Mouse (Mus musculus): ENCODE measurements around the gene Cuedc2.

Gene Cuedc2

DNA sequence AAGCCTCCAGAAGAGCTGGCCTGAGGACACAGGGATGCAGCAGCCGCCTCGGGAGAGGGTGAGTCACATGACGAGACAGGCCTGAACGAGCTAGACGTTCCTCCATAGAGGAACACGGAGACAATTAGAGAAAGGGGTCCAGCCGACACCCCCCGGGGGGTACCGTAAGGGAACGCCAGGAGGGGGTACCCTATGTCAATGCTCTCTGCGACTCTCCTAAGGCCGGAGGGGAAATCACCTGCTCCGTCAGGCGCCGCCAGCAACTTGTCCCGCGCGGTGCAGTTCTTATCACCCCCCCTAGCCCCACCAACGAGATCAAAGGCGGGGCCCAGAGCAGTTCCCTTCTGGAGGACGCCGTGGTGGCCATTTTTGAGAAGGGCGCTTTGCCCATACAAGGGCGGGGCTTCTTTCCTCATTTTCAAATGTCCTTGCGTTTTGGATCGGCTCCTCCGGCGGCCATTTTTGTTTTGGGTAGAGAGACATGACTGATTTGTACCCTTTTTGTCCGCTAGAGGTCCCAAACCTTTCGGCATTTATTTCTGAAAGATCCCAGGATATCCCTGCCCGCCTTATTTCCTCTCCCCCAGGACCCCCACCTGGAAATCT lies at the start of gene Cuedc2:
Gene Cuedc2, minus strand, starts transcription at position 372 of the 606 bp plus-strand sequence.
- ATAC-seq (ENCODE audit: insufficient number of reproducible peaks, low FRiP score, low TSS enrichment): peak; percentile 59

DNA sequence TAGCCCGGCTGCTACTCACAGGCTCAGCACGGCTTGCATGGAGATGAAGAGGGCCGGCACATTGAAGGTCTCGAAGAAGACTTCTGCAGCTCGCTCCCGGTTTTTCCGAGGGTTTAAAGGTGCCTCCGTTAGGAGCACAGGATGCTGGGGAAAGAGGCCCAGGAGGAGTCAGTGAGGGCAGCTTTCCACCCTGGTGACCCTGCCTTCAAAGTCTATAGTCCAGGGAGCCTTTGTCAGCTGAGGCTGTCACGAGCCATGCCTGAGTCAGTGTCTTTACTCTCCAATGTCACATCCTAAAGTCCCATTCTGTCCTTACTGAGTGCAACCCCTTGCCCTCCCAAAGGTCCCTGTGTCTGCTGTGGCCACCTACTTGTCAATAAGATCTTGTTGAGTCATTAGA lies 43.8 kb upstream of the Cuedc2 start:
- ATAC-seq (ENCODE audit: insufficient number of reproducible peaks, low FRiP score, low TSS enrichment): no peak

DNA sequence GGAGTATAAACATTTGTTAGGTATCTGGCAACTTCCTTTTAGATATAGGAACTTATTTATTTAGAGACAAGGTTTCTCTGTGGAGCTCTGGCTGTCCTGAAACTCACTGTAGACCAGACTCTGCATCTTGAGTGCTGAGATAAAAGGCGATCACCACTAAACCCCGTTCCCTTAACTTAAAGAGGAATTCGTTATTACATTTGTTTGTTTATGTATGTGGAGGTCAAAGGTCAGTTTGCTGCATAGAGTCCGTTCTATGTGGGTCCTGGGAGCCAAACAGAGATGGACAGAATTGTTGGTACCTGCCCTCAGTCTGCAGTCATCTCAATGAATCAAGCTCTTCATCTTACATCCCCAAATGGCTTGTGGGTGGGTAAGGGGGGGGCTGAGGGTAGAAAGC lies 37.4 kb upstream of the Cuedc2 start:
- ATAC-seq (ENCODE audit: insufficient number of reproducible peaks, low FRiP score, low TSS enrichment): no peak

DNA sequence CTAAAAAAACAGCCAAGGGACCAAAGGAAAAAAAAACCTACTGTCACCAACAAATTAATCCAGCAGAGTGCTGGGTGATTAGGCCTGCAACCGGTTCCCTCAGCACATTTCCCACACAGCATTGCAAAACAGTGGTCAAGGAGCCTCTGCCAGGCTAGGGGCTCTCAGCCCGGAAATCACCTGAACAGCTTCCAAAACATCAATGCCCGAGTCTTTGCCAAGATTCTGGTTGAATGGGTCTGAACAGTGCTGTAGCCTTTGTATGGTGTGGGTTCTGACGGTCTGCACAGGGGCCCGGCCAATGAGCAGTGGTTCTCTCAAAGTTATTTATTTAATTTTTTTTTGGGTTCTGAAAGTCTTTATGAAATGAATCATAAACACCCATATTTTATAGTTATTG lies 37.0 kb upstream of the Cuedc2 start:
- ATAC-seq (ENCODE audit: insufficient number of reproducible peaks, low FRiP score, low TSS enrichment): no peak

- no peak for ATAC-seq (ENCODE audit: insufficient number of reproducible peaks, low FRiP score, low TSS enrichment)
Observed at GRCm38 (mm10) chr19:46374477-46375088, 36.1 kb upstream of the Cuedc2 start.

DNA sequence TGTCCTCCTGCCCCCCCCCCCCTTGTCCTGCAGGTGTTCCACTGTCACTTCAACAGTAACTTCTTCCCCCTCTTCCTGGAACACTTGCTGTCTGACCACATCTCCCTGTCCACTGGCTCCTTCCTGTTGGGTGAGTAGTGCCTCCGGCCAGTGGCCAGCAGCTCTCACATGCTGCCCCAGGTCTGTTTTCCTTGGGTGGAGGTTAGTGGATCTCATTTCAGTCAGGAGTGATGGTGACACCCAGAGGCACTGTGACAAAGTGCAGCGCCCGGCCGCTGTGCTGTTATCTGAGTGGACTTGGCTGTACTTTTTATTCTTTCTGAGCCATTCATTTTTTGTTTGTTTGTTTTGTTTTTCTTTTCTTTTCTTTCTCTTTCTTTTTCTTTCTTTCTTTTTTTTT lies 30.7 kb upstream of the Cuedc2 start:
- ATAC-seq (ENCODE audit: insufficient number of reproducible peaks, low FRiP score, low TSS enrichment): peak; percentile 61; the same call in 1 of the 2 replicates

GRCm38 (mm10) chr19:46367798-46368590 lies 29.5 kb upstream of the Cuedc2 start:
- no peak for ATAC-seq (ENCODE audit: insufficient number of reproducible peaks, low FRiP score, low TSS enrichment)

GRCm38 (mm10) chr19:46363294-46364009 lies 24.9 kb upstream of the Cuedc2 start:
- ATAC-seq (ENCODE audit: insufficient number of reproducible peaks, low FRiP score, low TSS enrichment): no peak

GRCm38 (mm10) chr19:46362104-46362503 lies 23.6 kb upstream of the Cuedc2 start:
- no peak for ATAC-seq (ENCODE audit: insufficient number of reproducible peaks, low FRiP score, low TSS enrichment)

GRCm38 (mm10) chr19:46358381-46358780 lies 19.9 kb upstream of the Cuedc2 start:
- ATAC-seq (ENCODE audit: insufficient number of reproducible peaks, low FRiP score, low TSS enrichment): no peak

DNA sequence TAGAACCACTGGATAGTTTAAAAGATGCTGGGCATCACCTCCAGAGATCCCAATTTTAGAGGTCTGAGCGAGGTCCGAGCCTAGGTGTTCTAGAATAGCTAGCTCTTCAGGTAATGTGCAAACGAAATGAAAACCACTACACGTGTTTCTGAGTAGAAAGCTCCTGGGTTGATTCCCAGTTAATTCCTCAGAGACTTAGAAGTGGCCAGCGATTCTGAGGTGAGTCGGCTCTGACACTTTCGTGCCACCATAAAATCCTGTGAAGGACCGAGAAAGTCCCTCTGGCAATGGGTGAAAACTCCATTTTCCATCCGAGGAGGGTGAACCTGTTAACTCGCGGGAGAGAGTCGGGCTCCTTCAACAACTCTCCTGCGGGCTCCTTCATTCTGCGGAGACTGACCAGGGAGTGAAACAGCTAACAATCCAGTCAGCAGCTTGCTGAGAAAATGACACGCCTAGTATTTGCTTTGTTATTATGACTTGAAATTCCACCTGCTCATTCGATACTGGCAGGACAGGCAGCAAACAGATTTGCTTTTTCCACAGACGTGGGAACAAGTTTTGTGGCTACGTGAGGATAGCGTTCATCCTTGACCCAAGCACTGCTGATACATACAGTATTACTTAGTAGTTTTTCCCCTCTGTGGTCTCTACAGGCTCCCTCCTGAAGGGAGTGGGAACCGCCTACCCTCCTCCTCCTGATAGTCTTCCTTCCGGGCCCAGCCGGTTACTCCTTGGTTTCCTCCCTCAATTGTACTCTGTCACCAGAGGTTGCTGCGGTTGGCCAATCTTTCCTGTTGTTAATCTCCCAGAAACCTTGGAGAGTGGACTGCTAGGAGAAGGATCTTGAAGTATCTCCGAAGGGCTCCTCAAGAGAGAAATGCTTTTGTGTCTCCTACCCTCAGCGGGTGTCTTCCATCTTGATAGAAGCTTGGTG lies 19.1 kb upstream of the Cuedc2 start:
- ATAC-seq (ENCODE audit: insufficient number of reproducible peaks, low FRiP score, low TSS enrichment): 0 out of 2 replicates have a peak, but pooled peaks have one; percentile 12

- ATAC-seq (ENCODE audit: insufficient number of reproducible peaks, low FRiP score, low TSS enrichment): peak; percentile 91
Observed at GRCm38 (mm10) chr19:46356701-46357138, 18.2 kb upstream of the Cuedc2 start.

DNA sequence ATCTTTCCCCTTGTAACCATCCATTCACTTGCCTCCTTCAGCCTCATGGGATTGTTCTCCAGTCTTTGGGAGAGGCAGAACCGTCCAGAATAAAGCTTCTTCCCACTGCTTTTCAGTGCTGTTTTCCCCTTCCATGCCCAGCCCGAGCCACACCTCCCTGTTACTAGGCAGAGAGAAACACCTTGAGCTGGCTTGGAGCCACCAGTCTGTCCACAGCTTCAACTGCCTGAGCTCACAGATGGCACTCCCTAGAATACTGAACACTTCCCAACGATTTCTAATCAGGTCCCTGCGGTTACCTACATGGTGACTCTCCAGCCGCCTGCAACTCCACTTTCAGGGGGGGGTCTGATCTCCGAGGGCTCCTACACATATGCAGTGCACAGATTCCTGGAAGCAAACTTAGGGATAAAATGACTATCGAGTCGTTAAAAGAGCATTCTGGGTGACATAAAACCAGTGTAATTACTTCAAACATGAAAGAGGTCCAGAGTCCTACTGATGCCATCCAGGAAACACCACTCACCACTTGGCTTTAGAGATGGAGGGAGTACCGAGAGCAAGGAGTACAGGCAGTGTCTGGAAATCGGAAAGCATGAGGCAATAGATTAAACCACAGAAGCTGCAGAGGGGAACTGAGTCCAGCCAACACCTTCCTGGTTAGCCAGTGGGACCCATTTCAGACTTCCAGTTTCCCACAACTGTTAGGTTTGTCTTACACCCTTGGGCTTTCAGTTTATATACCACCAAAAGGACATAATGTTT lies 11.8 kb upstream of the Cuedc2 start, which contains the start of gene 2310034G01Rik:
Gene 2310034G01Rik, minus strand, starts transcription at position 135 of the 765 bp plus-strand sequence.
- ATAC-seq (ENCODE audit: insufficient number of reproducible peaks, low FRiP score, low TSS enrichment): no peak

DNA sequence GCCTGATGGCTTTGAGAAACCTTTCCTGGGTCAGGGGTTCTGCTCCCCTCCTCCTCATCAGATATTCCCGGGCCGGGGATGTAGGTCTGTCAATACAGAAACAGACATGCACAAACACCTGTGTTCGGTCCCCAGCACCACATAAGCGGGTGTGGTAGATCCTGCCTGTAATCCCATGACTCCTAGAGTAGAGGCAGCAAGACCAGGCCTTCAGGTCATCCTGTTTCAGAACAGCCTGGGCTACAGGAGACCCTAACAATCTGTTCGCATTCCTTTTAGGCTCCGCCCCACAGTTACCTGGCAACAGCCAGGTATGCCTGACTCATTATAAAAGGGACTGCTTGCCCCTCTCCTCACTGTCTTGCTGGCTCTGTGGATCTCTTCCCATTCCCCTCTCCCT lies 11.0 kb upstream of the Cuedc2 start:
- ATAC-seq (ENCODE audit: insufficient number of reproducible peaks, low FRiP score, low TSS enrichment): 0 out of 2 replicates have a peak, but pooled peaks have one; percentile 1

GRCm38 (mm10) chr19:46348761-46349458 lies 10.4 kb upstream of the Cuedc2 start:
- peak; percentile 96 for ATAC-seq (ENCODE audit: insufficient number of reproducible peaks, low FRiP score, low TSS enrichment)

DNA sequence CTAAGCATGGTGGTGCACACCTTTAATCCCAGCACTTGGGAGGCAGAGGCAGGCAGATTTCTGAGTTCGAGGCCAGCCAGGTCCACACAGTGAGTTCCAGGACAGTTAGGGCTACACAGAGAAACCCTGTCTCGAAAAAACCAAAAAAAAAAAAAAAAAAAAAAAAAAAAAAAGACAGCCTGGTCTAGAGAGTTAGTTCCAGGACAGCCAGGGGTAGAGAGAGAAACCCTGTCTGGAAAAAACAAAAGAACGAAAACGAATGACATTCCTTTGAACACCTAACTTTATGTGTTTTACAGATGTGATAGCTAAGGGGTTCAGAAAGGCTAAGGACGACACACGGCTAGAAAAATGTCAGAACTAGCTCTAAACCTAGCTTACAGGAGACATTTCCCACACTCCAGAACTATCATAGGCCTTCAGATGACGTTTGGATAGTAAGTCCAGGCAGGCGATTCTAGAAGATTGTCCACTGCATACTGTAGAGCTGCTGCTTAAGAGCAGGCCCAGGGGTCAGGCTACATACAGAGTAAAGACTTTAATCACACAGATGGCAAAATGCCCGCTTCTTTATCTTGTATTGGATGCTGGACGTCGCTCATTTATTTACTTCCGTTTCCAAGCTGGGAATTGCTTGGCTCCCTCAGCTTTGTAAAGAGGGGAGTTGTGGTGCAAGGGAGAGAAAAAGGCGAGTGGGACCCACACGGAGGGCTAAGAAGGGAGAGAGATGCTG lies 9.6 kb upstream of the Cuedc2 start:
- ATAC-seq (ENCODE audit: insufficient number of reproducible peaks, low FRiP score, low TSS enrichment): no peak

DNA sequence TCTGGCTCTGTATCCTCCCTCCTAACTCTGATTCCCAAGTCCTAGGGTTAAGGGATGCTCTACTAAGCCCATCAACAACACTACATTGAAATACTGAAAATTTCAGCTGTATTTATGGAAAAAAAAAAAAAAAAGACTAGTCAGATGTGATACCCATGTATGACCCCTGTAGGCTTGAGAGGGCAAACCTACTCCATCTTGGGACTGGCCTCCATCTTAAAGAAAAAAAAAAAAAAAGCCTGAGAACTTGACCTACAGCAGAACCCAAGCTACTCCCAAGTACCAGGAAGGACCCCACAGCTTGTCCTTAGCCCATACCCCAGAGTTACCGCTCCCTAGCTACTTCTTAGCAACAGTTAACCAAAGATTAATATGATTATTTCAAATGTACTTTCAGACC lies 8.6 kb upstream of the Cuedc2 start:
- no peak for ATAC-seq (ENCODE audit: insufficient number of reproducible peaks, low FRiP score, low TSS enrichment)

Measured in cerebellum, adult (tissue).